Mouse (Mus musculus): ENCODE results near the gene Ctso.

Ctso gene

DNA sequence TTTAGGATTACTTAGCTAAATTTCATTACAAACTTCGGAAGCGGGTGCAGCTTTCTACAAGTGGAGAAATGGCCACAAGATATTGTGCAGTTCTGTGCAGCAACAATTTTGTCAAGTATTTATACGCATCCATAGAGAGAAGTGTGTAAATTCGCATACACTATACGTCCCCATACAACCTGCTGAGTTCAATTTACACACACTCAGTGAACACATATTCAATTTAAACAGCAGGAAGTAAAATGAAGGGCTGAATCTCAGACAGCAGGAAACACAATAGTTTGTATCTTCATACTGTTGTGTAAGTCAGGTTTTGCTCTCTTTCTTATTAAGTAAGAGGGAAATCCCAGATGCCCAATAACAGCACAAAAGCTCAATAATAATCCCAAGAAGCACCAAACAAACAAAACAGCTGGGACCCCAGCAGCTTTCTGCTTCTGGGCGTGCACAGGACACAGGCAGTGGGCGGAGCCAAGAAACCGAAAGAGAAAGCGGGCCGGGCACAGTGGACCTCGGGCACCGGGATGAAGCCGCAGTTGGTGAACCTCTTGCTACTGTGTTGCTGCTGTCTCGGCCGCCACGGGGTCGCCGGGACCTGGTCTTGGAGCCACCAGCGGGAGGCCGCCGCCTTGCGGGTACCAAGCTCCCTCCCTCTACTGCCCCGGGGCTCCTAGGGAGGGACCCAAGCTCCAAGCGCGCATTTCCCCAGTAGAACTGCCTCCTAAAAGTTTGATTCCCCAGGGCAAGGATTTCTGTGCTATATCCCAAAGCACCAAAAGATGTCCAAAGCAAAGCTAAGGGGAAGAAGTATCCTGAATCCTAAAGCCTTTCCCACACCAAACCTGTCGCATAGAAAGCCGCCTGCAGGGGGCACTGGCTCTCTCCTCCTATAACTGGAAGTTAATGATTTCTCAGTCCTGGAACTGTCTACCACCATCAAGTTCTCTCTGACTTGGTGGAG is at the start of gene Ctso:
Ctso (plus strand) TSS at position 461 of the 961 bp plus-strand sequence.
- peak; percentile 76 for DNase-seq (ENCODE audit: low read depth, low spot score)

GRCm38 (mm10) chr3:81883916-81884315 is 48.5 kb upstream of the Ctso start:
- no peak for DNase-seq (ENCODE audit: low read depth, low spot score)

DNA sequence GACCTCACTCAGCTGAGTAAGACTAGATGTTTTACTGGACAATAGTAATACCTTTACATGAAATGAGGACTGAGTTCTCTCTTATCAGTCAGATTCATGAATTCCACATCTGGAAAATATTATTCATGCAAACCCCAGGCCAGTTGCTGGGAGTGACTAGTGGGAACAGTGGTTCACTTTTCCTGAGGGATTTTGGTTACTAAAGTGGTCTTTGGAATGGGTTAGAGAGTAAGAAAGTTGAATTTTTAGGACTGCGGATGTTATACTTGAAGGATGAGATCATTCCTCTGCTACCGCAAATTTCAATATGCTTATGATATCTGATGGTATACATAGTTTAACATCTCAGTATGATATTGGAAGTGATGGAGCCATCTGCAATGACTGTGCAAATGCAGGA is 46.8 kb upstream of the Ctso start:
- DNase-seq (ENCODE audit: low read depth, low spot score) = no peak

GRCm38 (mm10) chr3:81889137-81889536 is 43.3 kb upstream of the Ctso start:
- no peak for DNase-seq (ENCODE audit: low read depth, low spot score)

- DNase-seq (ENCODE audit: low read depth, low spot score) = no peak
Observed at GRCm38 (mm10) chr3:81910286-81911036, 21.9 kb upstream of the Ctso start.

DNA sequence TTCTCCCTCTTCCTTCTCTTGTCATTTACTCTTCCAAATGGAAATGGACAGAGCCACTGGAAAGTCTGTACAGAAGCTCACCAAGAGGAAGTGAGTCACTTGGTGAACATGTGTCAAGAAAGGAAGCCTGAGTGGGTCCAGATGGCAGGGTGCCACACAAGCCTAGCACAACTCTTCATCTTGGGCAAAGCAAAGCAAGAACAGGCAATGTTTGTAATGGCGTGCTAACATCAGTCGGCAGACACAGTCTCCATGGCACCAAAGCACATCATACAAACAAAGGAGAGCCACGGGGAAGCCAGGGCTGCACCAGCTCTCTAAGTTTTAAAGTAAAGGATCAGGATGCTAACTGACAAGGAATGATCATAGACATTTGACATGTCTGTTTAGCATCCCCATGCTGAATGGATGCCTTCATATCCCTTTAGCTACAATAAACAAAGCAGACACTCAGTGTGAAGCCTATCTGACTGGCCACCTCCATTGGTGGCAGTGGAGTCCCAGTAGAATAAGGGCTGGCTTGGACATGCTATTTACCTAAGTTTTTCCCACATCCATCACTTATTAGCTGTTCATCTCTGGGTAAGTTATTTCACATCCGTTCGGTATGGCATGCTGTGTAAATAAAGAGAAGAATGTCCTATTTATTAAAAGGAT is 16.2 kb upstream of the Ctso start:
- DNase-seq (ENCODE audit: low read depth, low spot score) = no peak

DNA sequence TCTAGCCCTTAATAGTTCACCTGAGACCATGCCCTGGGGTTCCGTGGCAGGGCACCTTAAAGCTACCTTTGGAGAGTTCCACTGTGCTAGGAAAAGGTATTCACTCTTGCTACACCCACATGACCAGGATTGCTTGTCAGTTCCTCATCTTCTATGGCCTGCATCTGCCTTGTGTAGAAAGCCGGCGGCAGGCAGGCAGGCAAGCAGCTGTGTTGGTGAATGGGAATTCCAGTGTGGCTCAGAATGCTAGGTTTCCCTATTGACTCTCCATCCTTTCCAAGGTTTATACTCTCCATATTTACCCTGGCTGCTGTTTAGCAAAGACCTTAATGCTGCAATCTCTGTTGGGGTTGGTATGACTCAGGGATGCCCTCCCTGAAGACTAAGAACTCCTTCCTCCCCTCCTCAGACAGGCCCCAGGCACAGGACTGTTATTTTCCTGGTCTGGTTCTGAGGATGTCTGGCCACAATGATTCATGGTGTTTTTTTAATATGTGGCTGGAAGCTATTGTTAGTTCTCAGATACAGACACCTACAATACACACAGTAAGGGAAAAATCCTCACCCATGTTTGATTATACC is 15.0 kb upstream of the Ctso start:
- DNase-seq (ENCODE audit: low read depth, low spot score) = no peak

- no peak for DNase-seq (ENCODE audit: low read depth, low spot score)
Observed at GRCm38 (mm10) chr3:81918215-81918614, 14.2 kb upstream of the Ctso start.

GRCm38 (mm10) chr3:81919681-81920080 is 12.7 kb upstream of the Ctso start:
- DNase-seq (ENCODE audit: low read depth, low spot score) = no peak

DNA sequence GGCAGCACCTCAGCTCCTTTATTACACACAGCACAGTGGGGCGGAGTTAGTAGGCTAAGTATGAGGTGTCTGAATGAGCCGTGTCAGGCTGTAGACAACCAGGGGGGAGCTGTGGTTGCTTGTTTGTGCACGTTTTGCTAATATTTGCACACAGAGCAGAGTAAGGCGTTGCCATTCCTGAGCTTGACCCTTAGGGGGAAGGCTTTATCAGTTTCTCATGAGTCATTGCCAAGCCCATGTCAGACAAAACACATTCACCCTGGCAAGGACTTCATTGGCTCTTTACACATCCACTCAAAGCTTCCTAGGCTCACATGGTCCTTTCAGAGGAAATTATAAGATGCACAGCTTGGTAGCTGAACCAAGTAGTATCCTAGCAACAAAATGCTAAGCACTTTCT is 9.5 kb upstream of the Ctso start:
- DNase-seq (ENCODE audit: low read depth, low spot score) = peak; percentile 7

DNA sequence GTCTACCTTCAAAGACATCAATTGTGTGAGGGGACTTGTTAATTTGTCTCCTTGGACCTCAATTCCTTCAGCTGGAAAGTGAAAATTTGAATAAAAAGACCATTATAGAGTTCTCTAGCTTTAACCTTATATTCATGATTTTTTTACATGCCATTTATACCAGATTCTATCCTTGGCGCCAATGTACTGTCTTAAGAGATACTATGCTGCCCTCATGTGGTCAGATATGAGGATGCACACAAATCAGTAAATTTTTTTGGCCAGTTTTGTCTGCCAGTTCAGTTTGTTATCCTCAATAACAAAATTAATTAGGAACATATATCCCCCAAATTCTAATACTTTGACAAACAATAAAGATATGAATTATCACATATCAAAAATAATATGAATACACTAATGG is 7.5 kb upstream of the Ctso start:
- peak; percentile 55 for DNase-seq (ENCODE audit: low read depth, low spot score)

DNA sequence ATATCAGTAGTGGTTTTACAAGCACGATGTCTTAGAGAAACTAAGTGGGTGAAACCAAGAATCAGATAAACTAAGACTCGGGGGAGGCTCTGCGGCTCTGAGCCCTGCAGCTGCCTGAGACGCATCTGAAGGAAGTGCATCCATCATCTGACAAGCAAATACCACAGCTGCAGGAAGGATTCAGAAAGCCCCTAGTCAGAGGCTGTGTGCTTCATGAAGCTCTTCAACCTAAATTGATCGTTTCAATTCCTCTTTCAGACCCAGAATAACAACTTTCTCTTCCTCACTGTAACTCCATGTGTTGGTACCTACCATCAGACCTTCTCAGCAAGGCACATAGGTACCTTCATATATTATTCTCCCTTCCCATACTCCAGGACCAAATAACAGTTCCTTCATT is 6.5 kb upstream of the Ctso start:
- no peak for DNase-seq (ENCODE audit: low read depth, low spot score)

DNA sequence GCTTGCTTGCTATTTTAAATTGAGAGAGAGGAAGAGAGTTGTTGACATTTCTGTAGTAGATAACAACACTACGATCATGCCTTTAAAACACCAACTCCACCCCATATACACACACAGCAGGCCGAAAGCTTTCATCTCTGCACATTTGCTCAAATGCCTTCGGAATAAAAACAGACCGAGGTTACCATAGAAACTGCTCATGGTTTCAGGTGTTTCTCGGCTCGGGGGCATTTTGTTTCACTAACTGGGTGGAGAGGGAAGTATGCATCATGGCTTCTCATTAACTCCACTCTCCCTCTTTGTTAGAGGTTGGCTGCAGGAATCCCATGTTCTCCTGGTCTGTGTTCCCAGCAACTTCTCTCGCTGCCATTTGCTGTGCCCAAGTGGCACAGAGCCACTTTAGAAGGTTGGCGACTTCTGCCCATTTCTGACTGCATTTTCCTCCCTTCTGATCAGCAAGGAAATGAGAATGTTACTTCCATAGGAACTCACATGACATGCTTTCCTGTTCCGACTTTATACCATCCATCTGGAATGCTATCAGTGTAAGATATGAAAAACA is 5.6 kb upstream of the Ctso start:
- no peak for DNase-seq (ENCODE audit: low read depth, low spot score)

DNA sequence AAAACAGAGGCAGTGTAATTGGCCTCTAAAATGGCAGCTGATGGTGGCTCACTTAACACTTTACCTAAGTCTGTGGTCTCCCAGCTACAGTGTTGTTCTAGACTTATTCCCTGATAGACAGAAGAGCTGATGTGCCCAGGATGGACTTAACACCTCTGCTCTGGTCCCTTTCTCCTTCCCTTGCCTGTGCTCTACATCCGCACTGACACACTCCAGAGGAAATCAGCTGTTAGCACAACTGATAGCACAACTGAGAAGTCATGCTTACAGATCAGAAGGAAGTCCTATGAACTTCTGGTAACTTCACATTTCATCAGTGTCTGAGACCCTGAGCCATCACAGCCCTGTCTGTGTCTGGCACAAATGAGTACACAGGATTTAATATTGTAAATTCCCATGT is 3.3 kb upstream of the Ctso start:
- no peak for DNase-seq (ENCODE audit: low read depth, low spot score)

GRCm38 (mm10) chr3:81931695-81932094 is 706 bp upstream of the Ctso start:
- DNase-seq (ENCODE audit: low read depth, low spot score) = no peak

- DNase-seq (ENCODE audit: low read depth, low spot score) = no peak
Observed at GRCm38 (mm10) chr3:81933348-81933747, 947 bp downstream of the Ctso start.

DNA sequence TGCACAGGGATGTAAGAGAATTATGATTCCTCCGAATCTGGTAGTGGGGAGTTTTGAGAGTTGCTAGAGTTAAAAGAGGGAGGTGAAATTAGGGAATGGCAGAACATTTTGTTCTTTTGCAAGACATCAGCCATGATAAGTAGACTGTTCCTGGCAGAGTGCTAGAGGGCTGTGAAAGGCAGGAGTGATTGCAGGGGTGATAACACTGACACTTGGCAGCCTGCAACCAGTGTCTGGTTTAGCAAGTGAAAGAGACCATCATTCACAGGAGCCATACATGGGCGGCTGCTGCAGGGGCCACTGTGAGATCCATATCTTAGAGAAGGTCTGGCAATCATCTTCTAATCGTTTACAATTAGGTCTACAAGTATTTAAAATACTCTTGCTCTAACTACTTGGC is 6.5 kb downstream of the Ctso start:
- no peak for DNase-seq (ENCODE audit: low read depth, low spot score)

GRCm38 (mm10) chr3:81942341-81942740 is 9.9 kb downstream of the Ctso start:
- DNase-seq (ENCODE audit: low read depth, low spot score) = no peak

DNA sequence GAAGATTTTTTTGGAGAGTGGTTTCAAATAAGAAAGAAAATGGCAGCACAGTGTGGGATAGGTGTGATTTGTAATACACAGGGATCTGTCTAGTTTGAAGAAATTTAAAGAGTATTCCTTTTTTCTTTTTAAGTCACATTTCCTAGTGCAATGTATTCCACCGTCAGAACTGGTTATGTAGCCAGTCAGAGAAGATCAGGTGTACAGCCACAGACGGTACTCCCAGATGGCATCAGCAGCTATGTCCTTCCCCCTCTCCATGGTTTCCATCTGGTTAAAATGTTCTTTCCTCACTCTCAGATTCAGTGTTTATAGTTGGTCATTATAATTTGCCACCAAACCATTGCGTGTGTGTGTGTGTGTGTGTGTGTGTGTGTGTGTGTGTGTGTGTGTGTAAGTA is 10.7 kb downstream of the Ctso start:
- no peak for DNase-seq (ENCODE audit: low read depth, low spot score)

GRCm38 (mm10) chr3:81944851-81945393 is 12.5 kb downstream of the Ctso start:
- no peak for DNase-seq (ENCODE audit: low read depth, low spot score)

DNA sequence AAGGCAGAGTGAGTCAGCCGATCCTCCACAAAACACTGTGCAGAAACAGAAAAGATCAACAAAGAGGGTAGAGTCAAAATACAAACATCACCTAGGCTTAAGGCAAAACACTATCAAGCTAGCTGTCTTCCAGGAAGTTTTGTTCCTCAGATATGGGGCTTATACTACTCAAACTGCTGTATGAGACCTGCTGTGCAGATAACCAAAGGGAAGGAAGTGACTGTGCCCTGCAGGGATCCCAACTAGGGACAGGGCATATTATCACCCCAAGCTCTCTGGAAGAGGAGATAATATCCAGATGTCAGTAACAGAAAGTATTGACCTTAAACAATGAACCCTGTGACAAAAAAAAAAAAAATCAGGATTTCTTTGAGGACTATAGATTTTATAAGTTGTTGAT is 16.6 kb downstream of the Ctso start:
- DNase-seq (ENCODE audit: low read depth, low spot score) = no peak
